Mouse (Mus musculus): Measurements from ENCODE around the gene P4ha2.

DNA sequence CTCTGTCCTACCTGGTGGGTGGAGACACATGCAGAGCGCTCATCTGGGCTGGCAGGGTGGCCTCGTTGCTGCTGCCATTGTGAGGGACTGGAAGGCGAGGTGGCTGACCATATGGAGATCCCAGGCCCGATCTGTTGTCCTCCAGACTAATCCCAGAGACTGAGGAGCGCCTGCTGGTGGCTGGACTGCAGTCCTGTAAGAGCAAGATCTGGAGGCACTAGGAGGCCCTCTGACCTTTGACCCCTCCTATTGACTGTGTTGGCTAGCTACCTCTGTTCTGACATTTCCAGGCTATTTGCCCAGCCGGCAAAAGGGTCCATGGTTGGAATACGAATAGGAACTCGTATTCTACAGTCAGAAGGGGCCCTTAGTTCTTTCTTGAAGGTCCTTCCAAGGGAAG lies 43.8 kb upstream of the P4ha2 start:
- TF ChIP-seq CTCF (IDR thresholded peaks at IDR 0.05; ENCODE audit: low read depth, low read length): no peak
- no peak for TF ChIP-seq POLR2A (IDR thresholded peaks at IDR 0.05; ENCODE audit: borderline replicate concordance, low read depth, low read length)

All from bone marrow macrophage, adult 2 months (primary cell).